ENCODE assay signal across 22 mouse cellular contexts in the genomic region with DNA sequence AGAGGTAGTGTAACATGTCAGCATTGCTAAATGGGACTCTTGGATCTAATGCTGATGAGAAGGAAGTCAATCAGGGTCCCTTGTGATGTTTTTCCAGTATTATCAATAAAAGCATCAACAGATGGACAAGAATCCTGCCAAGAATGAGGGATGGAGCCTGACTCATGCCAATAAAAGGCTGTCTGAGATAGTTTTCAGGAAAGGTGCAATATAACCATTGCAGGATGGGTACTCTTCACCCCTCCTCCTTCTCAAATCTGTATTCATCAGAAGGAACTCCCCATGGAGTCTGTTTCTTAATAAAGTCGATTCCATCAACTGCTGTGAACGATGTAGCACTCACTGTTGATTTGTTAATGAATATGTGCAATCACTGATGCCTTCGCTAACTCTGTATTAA.
DNase-seq lines count a peak whose midpoint lies in the region; ATAC-seq lines count a peak whose summit lies in the region.
"Had no signal": no experiment of that assay in that cellular context is flagged by ENCODE, and none has a peak within 500 bp of the region (broad histone marks: within the 10 kb centered on the region; RNA-seq: fewer than 3 reads in every experiment).

No protein-coding gene starts in this region.

- no peaks in the 10 kb centered on the region for H3K27me3 ChIP-seq in forebrain, embryonic 14.5 days (replicated peaks; ENCODE audit: control insufficient read depth, insufficient read depth, low read length)
- no peaks in the 10 kb centered on the region for H3K27me3 ChIP-seq in forebrain, embryonic 12.5 days
- no peaks in the 10 kb centered on the region for H3K27me3 ChIP-seq in hindbrain, embryonic 16.5 days (replicated peaks; ENCODE audit: control insufficient read depth, insufficient read depth, low read length)
- H3K27me3 ChIP-seq: limb, embryonic 13.5 days; liver, embryonic 13.5 days; neural tube, embryonic 12.5 days had no signal

- no peaks in the 10 kb centered on the region for H3K4me1 ChIP-seq in forebrain, embryonic 14.5 days (ENCODE audit: control insufficient read depth, insufficient read depth, low read length)
- no peaks in the 10 kb centered on the region for H3K4me1 ChIP-seq in forebrain, embryonic 12.5 days
- H3K4me1 ChIP-seq in hindbrain, embryonic 16.5 days (ENCODE audit: control insufficient read depth, insufficient read depth, low read depth, low read length) = no peaks in the 10 kb centered on the region
- H3K4me1 ChIP-seq: heart, embryonic 10.5 days; limb, embryonic 13.5 days; liver, embryonic 13.5 days; neural tube, embryonic 12.5 days had no signal

- peak; percentile 40 for DNase-seq in forebrain, embryonic 14.5 days (ENCODE audit: low spot score)
- DNase-seq in layer of hippocampus, adult 11-12 months (ENCODE audit: low spot score) = peak; percentile 3
- DNase-seq in layer of hippocampus, postnatal 25 days (ENCODE audit: extremely low spot score in 1 of 2, low spot score in 1 of 2) = no peak
- DNase-seq in layer of hippocampus, postnatal 14 days (ENCODE audit: low spot score in 2 of 2) = peak; percentile 5 to 58
- no peak for DNase-seq in embryo, embryonic 10.5 days (ENCODE audit: low spot score)
- DNase-seq: adrenal gland, postnatal 25 days; cerebellum, adult 11-12 months; cerebellum, postnatal 36 days; kidney, adult 9 months; kidney, postnatal 14 days; liver, embryonic 13.5 days; lung, adult 2 months; lung, postnatal 14 days; right cerebral cortex, postnatal 25 days; spleen, adult 18-20 months had no signal

- 50% methylated on average over 3 of the region's 3 CpGs for WGBS in forebrain, embryonic 14.5 days
- 56% methylated on average over 3 of the region's 3 CpGs for WGBS in forebrain, embryonic 12.5 days
- WGBS in hindbrain, embryonic 16.5 days = 34% methylated on average over 3 of the region's 3 CpGs

- no peak overlapping the region for H3K27ac ChIP-seq in forebrain, embryonic 14.5 days (ENCODE audit: low read depth, low read length)
- no peak overlapping the region for H3K27ac ChIP-seq in forebrain, embryonic 12.5 days
- H3K27ac ChIP-seq in hindbrain, embryonic 16.5 days (ENCODE audit: low read depth, low read length) = no peak overlapping the region
- H3K27ac ChIP-seq: heart, embryonic 10.5 days; limb, embryonic 13.5 days; liver, embryonic 13.5 days; neural tube, embryonic 12.5 days had no signal

- no peak overlapping the region for H3K9ac ChIP-seq in forebrain, embryonic 14.5 days (ENCODE audit: low read length)
- H3K9ac ChIP-seq in forebrain, embryonic 12.5 days = no peak overlapping the region
- H3K9ac ChIP-seq in hindbrain, embryonic 16.5 days (ENCODE audit: low read depth, low read length) = no peak overlapping the region
- H3K9ac ChIP-seq: limb, embryonic 13.5 days; liver, embryonic 13.5 days; neural tube, embryonic 12.5 days had no signal

- ATAC-seq in forebrain, embryonic 14.5 days = peak; percentile 46; the same call in 1 of the 2 replicates
- no peak for ATAC-seq in forebrain, embryonic 12.5 days (ENCODE audit: low FRiP score)
- peak; percentile 75 for ATAC-seq in hindbrain, embryonic 16.5 days
- ATAC-seq: intestine, embryonic 16.5 days had no signal

- H3K4me3 ChIP-seq in forebrain, embryonic 14.5 days (ENCODE audit: low read depth, low read length) = no peak overlapping the region
- H3K4me3 ChIP-seq in forebrain, embryonic 12.5 days (replicated peaks) = no peak overlapping the region
- H3K4me3 ChIP-seq in hindbrain, embryonic 16.5 days (ENCODE audit: low read length) = no peak overlapping the region
- H3K4me3 ChIP-seq: heart, embryonic 10.5 days; limb, embryonic 13.5 days; liver, embryonic 13.5 days; neural tube, embryonic 12.5 days had no signal

- no peaks in the 10 kb centered on the region for H3K36me3 ChIP-seq in forebrain, embryonic 14.5 days (ENCODE audit: control insufficient read depth, insufficient read depth, low read length)
- no peaks in the 10 kb centered on the region for H3K36me3 ChIP-seq in forebrain, embryonic 12.5 days (replicated peaks)
- H3K36me3 ChIP-seq in hindbrain, embryonic 16.5 days (ENCODE audit: control insufficient read depth, insufficient read depth, low read length) = no peaks in the 10 kb centered on the region
- H3K36me3 ChIP-seq: heart, embryonic 10.5 days; limb, embryonic 13.5 days; liver, embryonic 13.5 days; neural tube, embryonic 12.5 days had no signal

- no peaks in the 10 kb centered on the region for H3K9me3 ChIP-seq in forebrain, embryonic 14.5 days (replicated peaks; ENCODE audit: control insufficient read depth, low read length)
- H3K9me3 ChIP-seq in forebrain, embryonic 12.5 days = no peaks in the 10 kb centered on the region
- no peaks in the 10 kb centered on the region for H3K9me3 ChIP-seq in hindbrain, embryonic 16.5 days (ENCODE audit: control insufficient read depth, low read length)
- H3K9me3 ChIP-seq: heart, embryonic 10.5 days; limb, embryonic 13.5 days; liver, embryonic 13.5 days; neural tube, embryonic 12.5 days had no signal

- no peak overlapping the region for H3K4me2 ChIP-seq in forebrain, embryonic 14.5 days (ENCODE audit: low read length)
- H3K4me2 ChIP-seq in forebrain, embryonic 12.5 days = no peak overlapping the region
- H3K4me2 ChIP-seq in hindbrain, embryonic 16.5 days (ENCODE audit: low read length) = no peak overlapping the region
- H3K4me2 ChIP-seq: limb, embryonic 13.5 days; liver, embryonic 13.5 days; midbrain, embryonic 11.5 days; neural tube, embryonic 12.5 days had no signal

Comparison
In these comparisons a context has a peak if more than half of its experiments do, and no peak if none do; other contexts are left out.
1. DNase-seq: peak in forebrain, embryonic 14.5 days (single experiment), layer of hippocampus, adult 11-12 months (single experiment) and layer of hippocampus, postnatal 14 days (2 of 2); none in layer of hippocampus, postnatal 25 days (0 of 2) and embryo, embryonic 10.5 days (single experiment).